In the genomic region with DNA sequence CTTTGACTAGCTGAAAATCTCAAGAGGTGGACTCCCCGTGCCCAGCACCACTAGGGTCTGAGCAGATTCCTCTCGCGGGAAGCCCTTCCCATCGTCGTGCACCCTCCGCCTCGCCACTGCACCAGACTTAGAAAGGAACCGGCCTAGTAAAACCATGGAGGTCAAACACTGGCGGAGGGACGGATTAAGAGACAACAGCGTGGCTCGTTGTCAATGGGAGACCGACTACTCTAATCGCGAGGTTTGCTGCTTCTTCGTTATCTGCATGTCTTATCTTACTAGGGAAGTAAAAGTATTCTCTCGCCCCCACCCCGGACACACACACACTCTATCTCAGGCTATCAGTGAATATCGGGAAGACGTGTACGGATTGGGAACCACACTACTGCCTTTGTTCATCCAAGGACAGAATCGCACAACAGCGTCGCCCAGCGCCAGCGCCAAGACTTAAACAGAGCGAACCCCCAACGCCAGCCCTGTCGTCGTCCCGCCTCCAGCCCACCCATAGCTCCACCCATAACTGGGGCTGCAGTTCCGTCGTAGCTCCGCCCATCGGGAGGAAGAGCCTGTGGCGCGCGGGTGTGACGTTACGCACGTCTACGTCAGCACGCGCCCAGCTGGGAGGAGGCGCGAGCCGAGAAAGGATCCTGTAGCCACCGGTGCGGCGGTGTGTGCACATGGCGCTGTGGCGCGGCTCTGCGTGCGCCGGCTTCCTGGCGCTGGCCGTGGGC, we compare ENCODE assay signal across 8 mouse cellular contexts. TPM values are rescaled to one million over a fixed set of nuclear protein-coding genes. Genes with fewer than 3 reads are reported as not detected.
DNase-seq lines count a peak whose midpoint lies in the region; ATAC-seq lines count a peak whose summit lies in the region.

A gene (plus strand): TSS at position 602 of the 731 bp plus-strand sequence.

- H3K4me1 ChIP-seq in hindbrain, embryonic 12.5 days, result peaks cover 35% of the 10 kb centered on the region

- DNase-seq in NIH3T3 (ENCODE audit: low read depth), result peak; percentile 98
- DNase-seq in cerebellum, postnatal 10 days, result peak; percentile 99
- DNase-seq in frontal cortex, postnatal 10 days (ENCODE audit: low spot score in 2 of 2), result peak; percentile 98
- peak; percentile 97 to 99 for DNase-seq in layer of hippocampus, postnatal 14 days (ENCODE audit: low spot score in 2 of 2)
- peak; percentile 98 for DNase-seq in lung, postnatal 14 days
- DNase-seq in retina, adult 2 months (ENCODE audit: low read depth, low spot score), result peak; percentile 95
- DNase-seq in thymus, postnatal 36 days, result peak; percentile 98 to 99

- H3K27me3 ChIP-seq in hindbrain, embryonic 12.5 days, result no peaks in the 10 kb centered on the region

- H3K4me3 ChIP-seq in hindbrain, embryonic 12.5 days, result peak within 1 kb of the TSS; percentile 98

- peak within 1 kb of the TSS; percentile 93 for H3K27ac ChIP-seq in hindbrain, embryonic 12.5 days

- no peaks in the 10 kb centered on the region; the same call in 1 of the 2 replicates for H3K36me3 ChIP-seq in hindbrain, embryonic 12.5 days

- no peaks in the 10 kb centered on the region for H3K9me3 ChIP-seq in hindbrain, embryonic 12.5 days (replicated peaks)

- ATAC-seq in hindbrain, embryonic 12.5 days (ENCODE audit: low FRiP score), result peak; percentile 98

- 2% methylated on average over 57 of the region's 58 CpGs for WGBS in hindbrain, embryonic 12.5 days

- H3K9ac ChIP-seq in hindbrain, embryonic 12.5 days, result peak within 1 kb of the TSS; percentile 94

- H3K4me2 ChIP-seq in hindbrain, embryonic 12.5 days (replicated peaks), result peak within 1 kb of the TSS; percentile 72

RNA-seq across cellular contexts. Expression of the gene that starts here (rescaled TPM):
- 35.3 and 38.0 TPM in 2 replicates for polyA plus RNA-seq in hindbrain, embryonic 12.5 days (2016; fragmentation: Nextera tagmentation; extraction: Ambion mirVana)
- total RNA-seq in layer of hippocampus, postnatal 14 days (2021), result 10 to 100 TPM; 17.3 to 17.6 TPM

Comparison
In these comparisons a context has a peak if more than half of its experiments do, and no peak if none do; other contexts are left out.
1. Peak in every context shown above with its lines: DNase-seq, ATAC-seq, H3K4me3 ChIP-seq and H3K27ac ChIP-seq.